Mouse (Mus musculus): Measurements from ENCODE around the gene Coil.

DNA sequence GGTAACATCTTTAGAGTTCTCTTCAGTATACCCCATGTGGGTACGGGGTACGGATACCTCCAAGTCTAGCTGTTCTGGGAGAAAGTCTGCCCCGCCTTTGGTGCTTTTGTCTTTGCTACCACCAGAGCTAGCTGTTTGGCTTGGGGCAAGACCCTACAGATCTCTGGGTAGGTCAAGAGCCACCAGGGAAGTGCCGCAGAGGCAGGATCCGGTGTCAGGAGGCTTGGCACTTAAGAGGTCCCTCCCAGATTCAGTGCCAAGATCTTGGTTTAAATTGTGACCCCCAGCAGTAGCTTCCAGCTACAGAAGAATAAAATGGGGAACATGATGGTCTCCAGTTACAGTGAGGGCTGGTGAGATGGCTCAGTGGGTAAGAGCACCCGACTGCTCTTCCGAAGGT, 31.5 kb downstream of the Coil start:
- TF ChIP-seq CTCF (conservative IDR thresholded peaks at IDR 0.05; ENCODE audit: insufficient read depth, insufficient read length, low read depth, low read length) (no peak), POLR2A (IDR thresholded peaks at IDR 0.05; ENCODE audit: low read depth, low read length) (no peak)
